In the genomic region with DNA sequence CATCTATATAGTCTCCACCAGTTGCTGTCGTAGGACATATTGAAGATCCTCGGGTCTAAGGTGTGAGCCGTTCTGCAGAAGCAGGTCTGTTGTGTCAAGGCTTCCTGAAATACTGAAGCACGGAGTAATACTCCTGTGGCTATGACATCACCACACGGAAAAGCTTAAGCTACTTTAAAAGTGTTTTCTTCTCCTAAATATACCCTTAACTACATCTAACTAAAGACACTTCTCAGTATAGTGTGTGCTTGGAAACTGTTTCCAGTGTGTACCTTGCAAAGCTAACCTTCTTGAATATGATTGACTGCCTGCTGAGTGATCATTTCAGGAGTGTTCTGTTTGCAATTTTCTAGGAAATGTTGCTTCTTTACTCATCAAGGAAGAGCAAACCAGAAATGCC, we compare ENCODE assay signal across 27 mouse cellular contexts. TPM values are rescaled to one million over a fixed set of nuclear protein-coding genes. Genes with fewer than 3 reads are reported as not detected.
"Had no signal": no experiment of that assay in that cellular context is flagged by ENCODE, and none has a peak within 500 bp of the region (broad histone marks: within the 10 kb centered on the region; RNA-seq: fewer than 3 reads in every experiment).

No protein-coding gene starts in this region.

- H3K9ac ChIP-seq: forebrain, postnatal 0 days; heart, embryonic 13.5 days; heart, embryonic 15.5 days; hindbrain, embryonic 13.5 days; hindbrain, embryonic 15.5 days; kidney, embryonic 15.5 days; limb, embryonic 12.5 days had no signal

- H3K36me3 ChIP-seq: heart, embryonic 13.5 days; heart, embryonic 15.5 days; hindbrain, embryonic 13.5 days; hindbrain, embryonic 15.5 days; kidney, embryonic 15.5 days; limb, embryonic 12.5 days had no signal

- H3K4me2 ChIP-seq: heart, embryonic 11.5 days; heart, embryonic 13.5 days; heart, embryonic 15.5 days; hindbrain, embryonic 13.5 days; hindbrain, embryonic 15.5 days; kidney, embryonic 15.5 days; limb, embryonic 12.5 days had no signal

- H3K4me3 ChIP-seq: heart, adult 2 months; heart, embryonic 13.5 days; heart, embryonic 15.5 days; hindbrain, embryonic 13.5 days; hindbrain, embryonic 15.5 days; kidney, embryonic 15.5 days; limb, embryonic 12.5 days had no signal

- H3K4me1 ChIP-seq: heart, embryonic 13.5 days; heart, embryonic 15.5 days; hindbrain, embryonic 13.5 days; hindbrain, embryonic 15.5 days; kidney, embryonic 15.5 days had no signal

- H3K27ac ChIP-seq: heart, adult 2 months; heart, embryonic 13.5 days; heart, embryonic 15.5 days; hindbrain, embryonic 13.5 days; hindbrain, embryonic 15.5 days; hindbrain, postnatal 0 days; kidney, embryonic 15.5 days; kidney, postnatal 0 days; limb, embryonic 12.5 days had no signal

- ATAC-seq: forebrain, postnatal 0 days; hindbrain, postnatal 0 days; intestine, embryonic 16.5 days had no signal

- H3K9me3 ChIP-seq: heart, embryonic 13.5 days; heart, embryonic 15.5 days; hindbrain, embryonic 13.5 days; hindbrain, embryonic 15.5 days; kidney, embryonic 15.5 days; limb, embryonic 12.5 days had no signal

- H3K27me3 ChIP-seq: heart, embryonic 13.5 days; heart, embryonic 15.5 days; hindbrain, embryonic 13.5 days; hindbrain, embryonic 15.5 days; kidney, embryonic 15.5 days; limb, embryonic 12.5 days had no signal

- DNase-seq: forebrain, postnatal 0 days; gastrocnemius, postnatal 14 days; gastrocnemius, postnatal 36 days; heart, adult 11 months; heart, adult 2 months; heart, postnatal 14 days; heart, postnatal 36 days; kidney, adult 11 months; kidney, adult 2 months; kidney, adult 9 months; kidney, postnatal 14 days; kidney, postnatal 36 days; layer of hippocampus, adult 9-11 months; layer of hippocampus, postnatal 36 days; left cerebral cortex, postnatal 4 days; liver had no signal

RNA-seq across cellular contexts. Expression of gene Foxa1, which starts 35.2 kb away (rescaled TPM):
- polyA plus RNA-seq: heart, postnatal 0 days; limb, embryonic 12.5 days had no signal

RNA-seq across cellular contexts. Expression of gene Ttc6, which starts 52.4 kb away (rescaled TPM):
- polyA plus RNA-seq: heart, postnatal 0 days had no signal
